Mouse (Mus musculus) lung, postnatal 36 days (tissue): Measurements from ENCODE around the gene Mcat.

Experiments used
- DNase-seq: peaks from one replicate; pipeline ENCODE4 v3.0.0; 2022; ENCODE audit warnings: mixed read lengths

Gene Mcat

GRCm38 (mm10) chr15:83563327-83563856 is at the start of gene Mcat, which contains the start of gene Tspo:
Mcat (minus strand) TSS chr15:83563787.
Tspo (plus strand) TSS chr15:83563592.
- peak; percentile 87 for DNase-seq

- peak; percentile 89 for DNase-seq
These were observed 43.7 kb upstream of the Mcat start for GRCm38 (mm10) chr15:83607115-83607802.

- DNase-seq = no peak
These were observed 43.1 kb upstream of the Mcat start for GRCm38 (mm10) chr15:83606700-83607099.

- DNase-seq = no peak
These were observed 42.6 kb upstream of the Mcat start for GRCm38 (mm10) chr15:83606216-83606615.

GRCm38 (mm10) chr15:83603426-83603825 is 39.8 kb upstream of the Mcat start:
- no peak for DNase-seq

- no peak for DNase-seq
These were observed 39.4 kb upstream of the Mcat start for GRCm38 (mm10) chr15:83603046-83603396.

GRCm38 (mm10) chr15:83602372-83603045 is 38.9 kb upstream of the Mcat start:
- peak; percentile 72 for DNase-seq

- DNase-seq = no peak
These were observed 37.6 kb upstream of the Mcat start for GRCm38 (mm10) chr15:83601185-83601584.

GRCm38 (mm10) chr15:83596833-83597232 is 33.2 kb upstream of the Mcat start:
- DNase-seq = no peak

- DNase-seq = no peak
These were observed 31.8 kb upstream of the Mcat start for GRCm38 (mm10) chr15:83595364-83595711.

GRCm38 (mm10) chr15:83594513-83595363 is 31.2 kb upstream of the Mcat start, which contains the start of gene Ttll12:
Ttll12 (minus strand) TSS chr15:83595157.
- peak; percentile 97 for DNase-seq

GRCm38 (mm10) chr15:83593702-83594512 is 30.3 kb upstream of the Mcat start:
- no peak for DNase-seq

GRCm38 (mm10) chr15:83593189-83593585 is 29.6 kb upstream of the Mcat start:
- DNase-seq = no peak

GRCm38 (mm10) chr15:83592260-83593188 is 28.9 kb upstream of the Mcat start:
- DNase-seq = no peak

- DNase-seq = no peak
These were observed 28.2 kb upstream of the Mcat start for GRCm38 (mm10) chr15:83591758-83592157.

- no peak for DNase-seq
These were observed 27.3 kb upstream of the Mcat start for GRCm38 (mm10) chr15:83590841-83591240.

GRCm38 (mm10) chr15:83584741-83585220 is 21.2 kb upstream of the Mcat start:
- no peak for DNase-seq

GRCm38 (mm10) chr15:83583419-83584156 is 20.0 kb upstream of the Mcat start:
- peak; percentile 86 for DNase-seq

- no peak for DNase-seq
These were observed 19.3 kb upstream of the Mcat start for GRCm38 (mm10) chr15:83582931-83583330.

GRCm38 (mm10) chr15:83576651-83577050 is 13.1 kb upstream of the Mcat start:
- no peak for DNase-seq
